Mouse (Mus musculus): Measurements from ENCODE around the gene Ifitm3. TPM values are rescaled to one million over a fixed set of nuclear protein-coding genes. Genes with fewer than 3 reads are reported as not detected.

Ifitm3 gene
- polyA plus RNA-seq, 2 experiments: 30.8 to 73.5 TPM

- peak overlapping the region; percentile 38; the same call in 1 of the 2 replicates for H3K27ac ChIP-seq
- peak overlapping the region; percentile 43 to 51 for H3K4me3 ChIP-seq (ENCODE audit: insufficient read depth in 1 of 2, low read depth in 2 of 2, low read length in 2 of 2)
- peaks cover 22 to 27% of the 10 kb centered on the region in 2 experiments for H3K4me1 ChIP-seq (replicated peaks; ENCODE audit: control insufficient read depth in 2 of 2, insufficient read depth in 2 of 2, low read length in 1 of 2)
- TF ChIP-seq EP300 (IDR thresholded peaks at IDR 0.05; ENCODE audit: low read depth): no peak
- peak; percentile 96 for TF ChIP-seq CTCF (IDR thresholded peaks at IDR 0.05; ENCODE audit: low read depth)
- peak overlapping the region; percentile 88 for H3K4me2 ChIP-seq (ENCODE audit: low read depth)
- H3K9ac ChIP-seq (replicated peaks): peak overlapping the region; percentile 48
- DNase-seq (ENCODE audit: low read depth in 3 of 3, low spot score in 3 of 3) (peak; percentile 78 to 83 (median 81)), ATAC-seq (ENCODE audit: insufficient read depth) (peak; percentile 78)
- H3K27me3 ChIP-seq (ENCODE audit: control insufficient read depth, insufficient read depth, low read length): no peaks in the 10 kb centered on the region
- no peaks in the 10 kb centered on the region for H3K9me3 ChIP-seq (ENCODE audit: control insufficient read depth, low read length)
- 7% methylated on average over 21 of the region's 21 CpGs for WGBS (ENCODE audit: insufficient replicate concordance)
- no peaks in the 10 kb centered on the region for H3K36me3 ChIP-seq (replicated peaks; ENCODE audit: control insufficient read depth, insufficient read depth, low read depth)
Observed at GRCm38 (mm10) chr7:141048226-141049218, 38.0 kb upstream of the Ifitm3 start.

DNA sequence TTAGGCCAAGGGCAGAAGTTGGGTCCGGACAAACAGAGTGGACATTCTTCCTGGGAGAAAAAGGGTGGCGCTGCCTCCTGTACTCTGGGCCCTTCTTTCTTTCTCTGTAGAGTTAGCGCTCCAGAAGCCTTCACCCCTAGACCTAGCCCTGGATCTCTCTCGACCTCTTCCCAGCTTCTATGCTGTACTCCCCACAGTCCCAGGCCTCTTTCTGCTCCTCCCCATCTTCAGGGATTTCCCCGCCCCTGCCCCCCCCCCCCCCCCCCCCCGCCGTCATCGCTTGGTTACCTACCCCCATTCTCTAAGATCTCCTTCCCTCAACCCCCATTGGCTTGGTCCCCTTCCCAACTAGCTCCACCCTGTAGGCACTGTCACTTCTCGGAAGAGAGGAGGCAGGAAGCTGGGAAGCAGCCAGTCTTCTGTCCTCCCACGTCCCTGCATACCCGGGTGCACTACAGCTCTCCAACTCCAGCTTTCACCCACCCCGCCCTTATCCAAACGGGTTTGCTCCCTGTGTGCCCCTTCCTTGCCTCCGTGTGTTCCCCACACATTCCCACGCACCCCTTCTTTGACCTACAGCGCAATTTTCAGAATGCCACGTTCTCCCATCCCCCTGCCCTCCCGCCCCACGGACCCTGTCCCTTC, 37.1 kb upstream of the Ifitm3 start:
- peak overlapping the region; percentile 88 for H3K4me2 ChIP-seq (ENCODE audit: low read depth)
- H3K4me3 ChIP-seq (ENCODE audit: insufficient read depth in 1 of 2, low read depth in 2 of 2, low read length in 2 of 2): peak overlapping the region; percentile 43 to 51
- peaks cover 31 to 36% of the 10 kb centered on the region in 2 experiments for H3K4me1 ChIP-seq (replicated peaks; ENCODE audit: control insufficient read depth in 2 of 2, insufficient read depth in 2 of 2, low read length in 1 of 2)
- H3K27me3 ChIP-seq (ENCODE audit: control insufficient read depth, insufficient read depth, low read length): no peaks in the 10 kb centered on the region
- WGBS (ENCODE audit: insufficient replicate concordance): 6% methylated on average over 16 of the region's 19 CpGs
- peak; percentile 61 for ATAC-seq (ENCODE audit: insufficient read depth)
- H3K36me3 ChIP-seq (replicated peaks; ENCODE audit: control insufficient read depth, insufficient read depth, low read depth): no peaks in the 10 kb centered on the region
- TF ChIP-seq EP300 (IDR thresholded peaks at IDR 0.05; ENCODE audit: low read depth): no peak
- TF ChIP-seq CTCF (IDR thresholded peaks at IDR 0.05; ENCODE audit: low read depth): no peak
- H3K9ac ChIP-seq (replicated peaks): peak overlapping the region; percentile 48
- peak in 1 of 3 experiments; percentile 44 for DNase-seq (ENCODE audit: low read depth in 3 of 3, low spot score in 3 of 3)
- H3K27ac ChIP-seq: peak overlapping the region; percentile 38
- H3K9me3 ChIP-seq (ENCODE audit: control insufficient read depth, low read length): no peaks in the 10 kb centered on the region

DNA sequence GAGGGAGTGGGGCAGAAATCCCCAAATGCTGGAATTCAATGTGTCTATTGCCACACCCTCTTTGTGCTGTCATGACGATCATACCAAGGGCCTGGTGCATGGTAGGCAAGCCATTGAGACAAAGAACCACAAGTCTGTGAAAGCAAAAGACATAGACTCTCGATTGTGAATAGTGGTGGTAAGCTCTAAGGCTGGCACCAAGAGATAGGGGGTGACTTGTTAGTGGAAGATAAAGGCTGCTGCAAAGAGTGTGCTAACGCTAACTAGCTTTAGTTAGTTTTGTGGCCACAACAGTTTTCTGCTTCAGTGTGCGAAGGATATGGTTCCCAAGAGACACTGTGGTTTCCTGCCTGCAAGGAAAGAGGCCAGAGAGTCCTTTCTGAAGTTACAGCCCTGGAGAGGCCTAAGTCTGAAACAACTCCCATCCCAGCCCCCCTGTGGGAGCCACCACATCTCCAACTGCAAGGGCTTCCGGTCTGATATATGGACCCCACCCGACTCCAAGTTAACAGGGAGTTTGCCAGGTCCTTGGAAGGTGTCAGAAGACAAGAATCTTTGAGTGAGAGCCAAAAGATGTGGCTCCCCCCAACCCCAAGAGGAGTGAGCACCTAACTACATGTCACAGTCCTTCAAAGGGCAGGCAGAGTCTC, 36.5 kb upstream of the Ifitm3 start:
- no peak overlapping the region for H3K4me3 ChIP-seq (ENCODE audit: insufficient read depth in 1 of 2, low read depth in 2 of 2, low read length in 2 of 2)
- DNase-seq (ENCODE audit: low read depth in 3 of 3, low spot score in 3 of 3) (peak; percentile 52 to 59 (median 56)), ATAC-seq (ENCODE audit: insufficient read depth) (peak; percentile 71)
- no peak for TF ChIP-seq CTCF (IDR thresholded peaks at IDR 0.05; ENCODE audit: low read depth)
- peak; percentile 71 for TF ChIP-seq EP300 (IDR thresholded peaks at IDR 0.05; ENCODE audit: low read depth)
- H3K36me3 ChIP-seq (replicated peaks; ENCODE audit: control insufficient read depth, insufficient read depth, low read depth): no peaks in the 10 kb centered on the region
- WGBS (ENCODE audit: insufficient replicate concordance): 9% methylated on average over 6 of the region's 6 CpGs
- H3K27ac ChIP-seq: peak overlapping the region; percentile 15
- no peaks in the 10 kb centered on the region for H3K9me3 ChIP-seq (ENCODE audit: control insufficient read depth, low read length)
- peaks cover 35 to 41% of the 10 kb centered on the region in 2 experiments for H3K4me1 ChIP-seq (replicated peaks; ENCODE audit: control insufficient read depth in 2 of 2, insufficient read depth in 2 of 2, low read length in 1 of 2)
- no peaks in the 10 kb centered on the region for H3K27me3 ChIP-seq (ENCODE audit: control insufficient read depth, insufficient read depth, low read length)
- H3K9ac ChIP-seq (replicated peaks): peak overlapping the region; percentile 9
- H3K4me2 ChIP-seq (ENCODE audit: low read depth): peak overlapping the region; percentile 88

DNA sequence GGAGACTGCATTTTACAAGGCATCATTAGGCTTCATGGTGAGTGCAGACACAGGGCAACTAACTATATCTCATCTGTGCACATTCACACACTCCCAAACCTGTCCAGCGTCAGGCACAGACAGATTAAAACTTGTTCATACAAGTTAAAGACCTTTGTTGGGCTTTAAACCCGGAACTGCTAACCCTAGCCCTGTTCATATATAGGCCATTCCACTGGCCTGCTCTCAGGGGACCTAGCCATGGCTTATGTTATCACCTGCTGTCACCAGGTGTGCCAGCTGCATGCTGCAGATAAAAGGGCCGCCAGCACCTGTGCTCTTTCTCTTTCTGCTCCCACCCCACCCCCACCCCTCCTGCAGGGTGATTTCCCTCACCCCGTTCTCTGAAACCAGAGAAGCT, 32.0 kb upstream of the Ifitm3 start:
- Histone ChIP-seq H3K9ac (replicated peaks) (0 out of 2 replicates have a peak overlapping the region, but pooled peaks have one; percentile 23), H3K9me3 (ENCODE audit: control insufficient read depth, low read length) (no peaks in the 10 kb centered on the region), H3K36me3 (replicated peaks; ENCODE audit: control insufficient read depth, insufficient read depth, low read depth) (no peaks in the 10 kb centered on the region), H3K4me2 (ENCODE audit: low read depth) (peak overlapping the region; percentile 34), H3K27me3 (ENCODE audit: control insufficient read depth, insufficient read depth, low read length) (no peaks in the 10 kb centered on the region), H3K4me1 (replicated peaks; ENCODE audit: control insufficient read depth in 2 of 2, insufficient read depth in 2 of 2, low read length in 1 of 2) (peaks cover 47 to 57% of the 10 kb centered on the region in 2 experiments), H3K4me3 (ENCODE audit: insufficient read depth in 1 of 2, low read depth in 2 of 2, low read length in 2 of 2) (no peak overlapping the region), H3K27ac (peak overlapping the region; percentile 62)
- peak; percentile 45 to 63 (median 51) for DNase-seq (ENCODE audit: low read depth in 3 of 3, low spot score in 3 of 3)
- peak; percentile 70 for ATAC-seq (ENCODE audit: insufficient read depth)
- 10% methylated on average over 4 of the region's 4 CpGs for WGBS (ENCODE audit: insufficient replicate concordance)
- TF ChIP-seq CTCF (IDR thresholded peaks at IDR 0.05; ENCODE audit: low read depth) (no peak), EP300 (IDR thresholded peaks at IDR 0.05; ENCODE audit: low read depth) (peak; percentile 78)

Data from liver, embryonic 14.5 days (tissue).